Mouse (Mus musculus) spleen, adult 18-20 months (tissue): Measurements from ENCODE around the gene Cacna1e.

ENCODE experiments used
- DNase-seq, 2 experiments: peaks; one replicate each; pipeline ENCODE4 v3.0.0; 2022; ENCODE audit warnings: mixed read lengths in 2 of 2

Gene Cacna1e

DNA sequence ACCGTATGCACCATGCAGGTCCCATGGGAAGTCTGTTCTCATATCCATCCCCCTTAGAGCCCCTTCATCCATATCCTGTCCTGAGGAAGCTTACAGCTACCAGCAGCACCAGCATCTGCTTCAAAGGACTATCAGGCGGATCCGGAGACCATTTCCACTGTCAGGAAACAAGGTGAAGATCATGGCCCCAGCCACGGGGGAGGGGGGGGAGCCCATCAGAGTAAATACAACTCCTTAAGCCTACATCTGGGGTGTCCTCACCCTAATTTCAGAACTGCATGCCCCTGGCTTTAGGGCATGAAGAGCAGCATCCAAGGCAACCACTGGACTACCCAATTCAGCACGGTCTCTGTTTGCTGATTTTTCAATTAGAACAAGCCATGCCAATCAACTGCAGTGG lies 47.8 kb downstream of the Cacna1e start:
- DNase-seq, result no peak

DNA sequence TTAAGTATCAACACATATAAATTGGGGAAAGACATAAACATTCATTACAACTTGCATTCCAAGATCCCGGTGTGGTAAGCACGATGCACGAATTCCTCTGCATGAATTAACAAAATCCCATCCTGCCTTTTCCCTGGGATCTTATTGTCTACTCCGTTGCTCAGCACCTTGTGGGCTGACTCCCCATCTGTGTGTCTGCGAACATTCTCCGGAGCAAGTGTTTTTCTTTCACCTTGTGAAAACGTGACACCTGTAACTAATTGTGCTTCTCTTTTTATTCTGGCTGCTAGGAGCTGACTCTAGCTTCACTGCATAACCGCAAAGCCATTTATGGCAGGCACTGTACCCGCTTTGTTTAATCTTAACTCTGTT lies 52.1 kb downstream of the Cacna1e start:
- DNase-seq, result no peak

DNA sequence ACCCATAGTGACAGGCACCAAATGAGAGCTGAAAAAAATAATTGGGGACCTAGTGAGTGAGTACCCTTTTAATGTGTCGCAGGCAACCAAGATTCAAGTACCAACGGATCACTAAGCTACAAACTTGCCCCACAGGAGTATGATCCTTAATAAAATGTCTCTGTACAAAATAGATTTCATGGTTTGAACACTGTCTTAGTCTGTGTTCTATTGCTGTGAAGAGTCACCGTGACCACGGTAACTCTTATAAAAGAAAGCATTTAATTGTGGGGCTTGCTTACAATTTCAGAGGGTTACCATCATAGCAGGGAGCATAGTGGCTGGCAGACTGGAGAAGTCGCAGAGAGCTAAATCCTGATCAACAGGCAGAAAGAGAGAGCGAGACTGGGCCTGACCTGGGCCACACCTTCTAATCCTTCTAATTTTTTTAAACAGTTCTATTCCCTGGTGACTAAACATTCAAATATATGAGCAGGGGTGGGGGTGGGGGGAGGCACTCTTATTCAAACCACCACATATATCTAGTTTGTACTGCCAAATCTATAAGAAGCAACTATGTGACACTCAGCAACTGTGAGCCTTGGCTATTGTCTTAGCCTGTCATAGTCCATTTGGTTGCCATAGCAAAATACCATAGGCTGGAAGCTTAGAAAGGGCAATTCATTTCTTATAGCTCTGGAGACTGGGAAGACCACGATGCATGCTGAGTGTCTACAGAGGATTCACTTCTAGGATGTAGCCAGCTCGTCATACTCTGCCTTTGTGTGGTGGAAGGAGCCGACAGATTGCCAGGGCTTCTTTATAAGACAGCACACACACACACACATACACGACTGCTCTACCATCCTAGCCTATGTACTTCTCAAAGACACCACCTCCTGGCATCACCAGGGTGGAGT lies 52.8 kb downstream of the Cacna1e start:
- no peak for DNase-seq

DNA sequence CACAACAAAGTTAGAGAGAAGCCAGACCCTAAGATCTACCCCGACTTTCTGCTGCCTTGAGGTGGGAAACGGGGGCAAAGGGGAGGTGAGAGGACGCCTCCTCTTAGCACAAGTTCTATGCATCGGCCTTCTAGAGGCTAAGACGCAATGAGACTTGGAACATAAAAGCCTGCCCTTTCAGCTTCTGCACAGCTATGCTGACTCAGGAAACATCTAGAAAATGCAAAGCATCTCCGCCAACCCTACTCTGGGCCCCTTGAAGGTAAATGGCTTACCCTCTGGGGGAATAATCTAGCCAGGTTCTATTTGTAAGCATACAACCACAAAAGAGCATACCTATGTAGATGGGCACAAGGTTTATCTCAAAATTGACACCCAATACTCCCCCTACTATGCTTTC lies 54.2 kb downstream of the Cacna1e start:
- no peak for DNase-seq

DNA sequence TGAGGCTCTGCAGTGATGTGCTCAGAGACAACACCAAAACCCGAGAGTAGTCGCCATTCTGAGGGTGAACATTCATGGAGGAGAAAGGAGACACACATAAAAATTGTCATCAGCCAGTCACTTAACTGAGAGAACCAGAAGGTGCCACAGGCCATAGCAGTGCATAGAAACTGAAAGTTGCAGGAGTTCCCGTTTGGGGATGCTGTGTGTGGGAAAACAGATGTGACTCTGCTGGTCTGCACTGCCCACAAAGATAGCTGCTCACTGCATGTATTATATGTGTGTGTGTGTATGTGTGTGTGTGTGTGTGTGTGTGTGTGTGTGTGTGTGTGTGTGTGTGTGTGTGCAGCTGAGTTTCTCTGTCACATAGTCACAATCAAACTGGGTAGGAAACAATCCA lies 61.2 kb downstream of the Cacna1e start:
- DNase-seq, result no peak

DNA sequence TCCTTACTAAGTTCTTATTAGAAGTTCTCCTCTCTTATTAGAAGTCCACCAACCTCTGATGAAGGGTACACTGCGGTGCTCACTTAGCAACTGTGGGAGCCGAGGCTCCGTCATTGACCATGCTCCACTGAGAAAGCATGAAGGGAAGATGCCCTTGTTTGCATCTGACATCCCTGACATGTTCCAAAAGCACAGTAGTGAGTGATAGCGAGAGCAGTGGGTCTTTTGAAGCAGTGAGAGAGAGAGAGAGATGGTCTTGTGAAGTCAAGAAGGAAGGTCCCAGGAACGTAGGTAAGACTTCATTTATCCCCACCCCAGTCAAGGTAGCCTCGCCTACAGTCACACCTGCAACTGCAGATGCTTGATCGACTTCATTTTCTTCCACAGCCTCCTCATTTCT lies 63.9 kb downstream of the Cacna1e start:
- no peak for DNase-seq

DNA sequence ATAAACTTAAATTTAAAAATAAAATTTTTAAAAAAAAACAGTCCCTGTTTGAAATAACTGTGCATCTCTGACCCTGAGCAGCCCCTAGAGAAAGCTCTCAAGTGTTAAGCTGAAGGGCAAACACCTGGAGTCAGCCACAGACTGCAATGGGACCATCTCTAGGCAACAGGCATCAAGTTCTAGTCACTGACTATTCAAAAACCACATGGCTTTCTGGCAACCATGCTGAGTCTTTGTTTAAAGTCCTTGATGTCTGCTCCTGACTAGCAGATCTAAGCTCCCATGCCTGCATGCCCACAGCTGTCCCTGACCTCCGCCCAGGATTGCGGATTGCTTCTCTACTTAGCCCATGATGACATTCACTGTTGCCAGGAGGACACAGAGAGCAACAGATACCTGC lies 64.3 kb downstream of the Cacna1e start:
- DNase-seq, result no peak

DNA sequence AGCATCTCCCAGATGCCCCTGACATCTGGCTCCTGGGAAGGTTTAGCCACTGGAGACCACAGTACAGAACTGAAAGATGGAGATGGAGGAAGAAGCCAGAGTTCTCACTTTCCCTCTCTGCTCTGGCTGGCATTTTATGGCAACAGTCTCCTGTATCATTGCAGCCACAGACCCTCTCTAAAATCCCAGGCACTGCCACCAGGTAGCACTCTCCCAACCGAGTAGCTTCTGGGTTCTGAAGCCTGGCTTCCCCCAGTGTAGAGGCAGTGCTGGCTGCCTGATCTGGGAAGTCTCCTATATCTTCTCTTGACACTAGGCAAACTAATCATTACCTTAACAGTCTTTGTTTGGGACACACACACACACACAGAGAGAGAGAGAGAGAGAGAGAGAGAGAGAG lies 65.6 kb downstream of the Cacna1e start:
- no peak for DNase-seq

DNA sequence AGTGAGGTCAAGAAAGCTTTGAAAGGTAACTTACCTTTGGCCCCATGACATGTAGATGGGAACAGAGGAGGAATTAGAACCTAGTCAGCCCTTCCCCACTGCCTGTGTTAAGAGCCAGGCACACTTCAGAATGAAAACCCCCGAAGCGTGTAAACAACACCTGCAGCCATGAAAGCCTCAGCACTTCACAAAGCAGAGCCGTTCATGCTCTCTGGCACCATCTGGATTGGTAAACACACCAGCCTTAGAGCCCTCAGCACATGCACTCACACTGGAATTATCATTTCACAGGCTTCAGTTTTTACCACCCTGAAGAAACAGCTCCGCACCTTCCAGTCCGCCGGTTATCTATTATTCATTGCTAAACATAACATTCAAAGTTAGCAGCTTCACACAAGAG lies 67.5 kb downstream of the Cacna1e start:
- DNase-seq, result no peak

DNA sequence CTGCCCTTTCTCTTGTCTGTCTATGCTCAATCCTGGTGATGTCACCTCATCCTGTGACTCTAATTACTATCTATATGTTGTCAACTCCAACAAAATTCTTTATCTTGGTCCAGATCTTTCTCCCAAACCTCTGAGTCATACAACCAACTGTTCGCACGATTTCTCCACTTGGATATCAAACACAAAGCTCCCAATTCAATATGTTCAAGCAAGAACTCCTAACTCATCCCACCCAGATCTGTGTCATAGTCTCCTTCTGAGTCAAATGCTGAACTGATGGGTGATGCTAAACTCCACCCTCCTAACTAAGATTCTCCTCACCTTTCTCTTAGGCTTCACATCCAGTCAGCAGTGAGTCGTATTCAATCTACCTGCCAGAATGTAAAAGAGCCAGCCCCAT lies 68.0 kb downstream of the Cacna1e start:
- no peak for DNase-seq

DNA sequence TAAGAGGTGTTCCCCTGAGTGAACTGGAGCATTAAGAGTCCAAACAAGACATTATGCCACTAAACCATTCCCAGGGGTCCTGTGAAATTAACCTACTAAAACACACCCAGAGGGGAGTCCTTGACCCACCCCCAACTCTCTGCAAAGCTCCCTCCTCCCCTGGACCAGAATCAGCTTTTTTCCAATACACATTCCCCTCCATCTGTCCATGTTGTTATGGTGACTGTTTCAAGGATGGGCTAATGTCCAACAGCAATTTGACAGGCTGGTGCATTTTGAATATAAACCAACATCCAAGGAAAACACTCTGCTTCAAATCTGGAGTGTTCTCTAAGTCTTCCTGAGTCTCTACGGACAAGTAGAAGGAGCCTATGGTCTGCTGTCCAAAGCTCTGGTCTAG lies 78.6 kb downstream of the Cacna1e start:
- no peak for DNase-seq

DNA sequence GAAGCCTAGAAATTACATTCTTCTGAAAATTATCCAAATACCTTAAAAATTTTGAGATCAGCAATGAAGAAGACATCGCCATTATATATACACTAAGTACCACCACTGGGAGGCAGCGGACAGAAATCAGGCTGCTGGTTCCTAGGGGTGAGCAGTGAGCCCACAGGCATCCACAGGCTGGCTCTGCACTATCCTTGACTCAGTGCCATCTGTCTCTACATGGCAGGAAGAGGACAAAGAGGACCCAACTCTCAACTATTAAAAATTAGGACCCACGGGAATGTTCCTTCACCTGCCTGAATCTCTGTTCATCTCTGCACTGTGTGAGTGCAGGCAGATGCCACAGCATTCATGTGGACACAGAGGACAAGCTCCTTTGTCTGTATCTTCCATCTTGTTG lies 79.3 kb downstream of the Cacna1e start:
- no peak for DNase-seq

DNA sequence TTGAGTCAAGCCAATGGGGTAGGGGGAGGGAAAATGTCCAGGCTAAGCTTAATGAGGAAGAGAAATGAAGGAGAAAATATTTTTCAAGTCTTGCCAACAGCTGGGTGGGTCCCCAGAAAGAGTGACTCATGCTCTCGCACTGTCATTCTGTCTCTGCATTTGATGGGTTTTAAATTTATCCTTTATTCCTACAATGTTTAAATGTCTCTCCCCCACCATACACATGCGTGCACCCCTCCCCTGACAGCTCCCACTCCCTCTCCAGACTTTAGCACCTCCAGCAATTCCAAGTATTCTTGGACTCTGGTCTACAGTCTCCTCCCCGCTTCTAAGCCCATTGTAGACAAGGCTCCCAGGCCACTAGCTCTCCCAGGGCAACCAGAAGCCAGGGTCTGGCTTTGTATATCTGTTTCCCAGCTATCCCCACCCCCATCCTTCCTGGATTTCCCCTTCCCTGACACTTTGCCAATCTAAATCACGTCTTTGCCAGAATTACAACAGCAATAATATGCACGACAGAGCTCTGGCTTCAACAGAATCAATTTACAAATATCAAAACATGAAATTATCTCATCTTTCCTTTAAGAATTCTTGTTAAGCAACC lies 81.9 kb downstream of the Cacna1e start:
- no peak for DNase-seq

DNA sequence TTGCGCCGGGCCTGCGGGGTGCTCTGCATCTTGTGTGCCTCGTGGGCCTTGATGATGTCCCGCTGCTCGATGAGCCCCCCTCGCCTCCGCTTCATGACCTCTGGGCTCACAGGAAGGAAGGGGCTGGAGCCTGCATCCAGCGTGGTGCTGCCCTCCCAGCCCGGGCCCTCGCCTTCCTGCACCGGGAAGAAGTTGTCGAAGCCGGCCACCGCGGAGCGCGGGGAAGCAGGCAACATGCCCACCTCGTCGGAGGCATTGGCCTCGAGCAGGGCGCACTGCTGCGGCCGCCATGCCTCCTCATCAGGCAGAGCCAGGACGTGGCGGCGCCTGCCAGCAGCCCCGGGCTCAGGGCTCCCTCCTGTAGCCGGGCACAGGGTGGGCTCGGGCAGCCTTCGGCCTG lies 85.0 kb downstream of the Cacna1e start:
- DNase-seq, result no peak

DNA sequence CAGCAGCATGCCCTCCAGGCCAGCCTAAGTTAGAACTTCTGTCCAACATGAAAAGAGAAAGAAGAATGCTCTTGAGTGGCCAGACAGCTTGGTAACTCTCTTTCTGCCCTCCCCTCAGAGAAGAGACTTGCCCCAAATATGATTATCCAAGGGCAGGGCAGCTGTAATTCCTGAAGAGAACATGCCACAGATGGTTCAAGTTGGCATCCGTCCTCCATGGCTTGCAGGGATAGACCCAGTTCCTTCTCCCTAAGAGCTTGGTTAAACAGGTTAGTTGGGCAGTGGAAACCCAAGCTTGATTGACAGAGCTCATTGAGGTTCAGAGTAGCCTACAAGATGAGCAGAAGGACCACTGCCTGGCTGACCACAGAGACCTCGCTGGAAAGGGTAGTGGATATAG lies 85.5 kb downstream of the Cacna1e start:
- DNase-seq, result no peak

DNA sequence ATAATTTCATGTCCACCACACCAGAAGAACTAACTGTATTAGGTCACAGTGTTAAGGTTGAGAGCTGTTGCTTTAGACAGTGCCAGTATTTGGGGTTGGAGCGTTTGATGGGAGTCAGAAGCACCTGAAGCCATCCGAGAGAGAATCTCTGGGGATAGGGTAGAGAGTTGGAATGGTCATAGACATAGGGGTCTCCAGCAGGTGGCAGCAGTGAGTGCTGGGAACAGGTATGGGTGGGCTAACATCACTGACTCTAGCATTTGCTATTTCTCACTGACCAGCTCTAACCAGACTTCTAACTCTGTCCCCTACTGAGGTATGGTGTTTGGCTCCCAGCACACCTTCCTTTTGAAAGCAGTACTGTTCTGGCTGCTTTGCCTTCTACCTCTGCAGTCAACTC lies 87.6 kb downstream of the Cacna1e start:
- peak; percentile 35 to 71 for DNase-seq

DNA sequence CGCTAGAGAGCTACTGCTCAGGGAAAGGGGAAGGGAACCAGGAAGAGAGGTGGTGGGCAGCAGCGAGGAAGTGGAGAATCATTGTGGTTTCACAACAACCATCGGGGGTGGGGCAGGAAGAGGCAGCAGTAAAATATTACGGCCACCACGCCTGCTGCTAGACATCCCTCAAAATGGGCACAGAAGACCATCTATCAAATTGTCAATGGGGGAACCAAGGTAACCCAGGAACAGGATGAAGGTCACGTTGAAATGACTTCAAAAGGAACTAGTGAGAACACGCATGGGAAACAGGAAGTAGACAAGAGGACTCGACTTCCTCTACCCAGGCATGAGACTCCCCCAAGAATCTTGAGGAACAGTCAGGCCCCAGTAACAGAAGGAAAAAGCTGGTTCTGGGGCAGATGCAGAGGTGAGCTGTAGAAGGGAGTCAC lies 89.8 kb downstream of the Cacna1e start:
- peak; percentile 31 to 46 for DNase-seq

DNA sequence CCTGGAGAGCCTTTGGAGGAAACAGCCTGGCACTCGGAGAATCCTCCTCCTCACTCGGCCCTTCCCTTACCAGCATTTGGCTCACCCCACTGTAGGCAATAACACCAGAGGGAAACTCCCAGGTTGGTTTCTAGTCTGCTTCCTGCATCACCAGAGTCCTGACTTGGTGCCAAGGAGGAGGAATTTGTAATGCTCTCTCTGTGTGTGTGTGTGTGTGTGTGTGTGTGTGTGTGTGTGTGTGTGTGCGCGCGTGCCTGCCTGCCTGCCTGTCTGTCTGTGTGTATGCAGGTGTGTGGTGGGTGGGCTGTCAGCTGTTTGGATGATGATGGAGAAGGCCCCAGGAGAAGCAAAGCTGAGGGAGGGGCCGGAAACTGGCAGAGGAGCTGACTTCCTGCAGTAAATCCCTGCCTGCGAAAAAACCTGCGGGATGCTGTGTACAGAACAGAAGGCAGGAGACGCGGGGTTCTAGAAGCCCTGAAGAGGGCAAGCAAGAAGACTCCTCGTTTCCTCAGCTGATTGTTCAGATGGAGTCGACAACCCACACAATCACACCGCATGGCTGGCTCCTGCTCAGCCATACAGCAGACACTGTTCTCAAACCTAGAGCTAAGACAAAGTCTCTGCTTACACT lies 92.6 kb downstream of the Cacna1e start:
- DNase-seq, result no peak

DNA sequence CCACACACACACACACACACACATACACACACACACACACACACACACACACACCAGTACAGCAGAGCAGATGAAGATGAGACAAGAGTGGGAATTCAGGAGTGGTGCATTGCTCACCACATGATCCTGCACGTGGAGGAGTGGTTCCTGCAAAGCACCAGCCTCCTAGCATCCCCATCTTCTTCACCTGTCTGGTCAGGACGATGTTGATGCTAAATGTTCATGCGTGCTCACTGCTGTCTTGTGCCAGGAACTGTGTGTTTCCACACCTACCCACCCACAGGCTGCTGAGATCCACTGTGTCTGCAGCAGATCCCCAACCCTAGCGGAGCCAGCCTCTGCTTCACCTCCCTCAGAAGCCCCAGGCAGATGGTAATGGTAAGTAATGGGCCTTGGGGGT lies 95.8 kb downstream of the Cacna1e start:
- no peak for DNase-seq

DNA sequence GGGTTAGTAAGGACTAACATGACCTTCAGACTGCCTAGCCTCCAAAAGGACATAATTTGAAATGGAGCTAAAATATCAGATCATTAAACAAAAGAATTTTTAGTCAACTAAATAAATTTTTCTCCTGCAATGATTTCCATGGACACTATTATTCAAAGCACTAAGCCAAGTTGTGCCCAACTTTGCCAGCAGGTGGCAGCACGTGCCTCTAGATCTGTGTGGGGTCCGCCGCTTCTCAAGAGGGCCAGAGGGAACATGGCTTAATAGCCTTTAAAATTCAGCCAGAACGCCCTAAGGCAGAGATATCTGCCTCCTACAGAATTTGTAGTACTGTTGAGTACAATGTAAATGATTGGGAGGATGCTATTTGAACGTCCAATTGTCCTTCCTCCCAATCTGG lies 96.2 kb downstream of the Cacna1e start:
- DNase-seq, result peak; percentile 49 to 76

DNA sequence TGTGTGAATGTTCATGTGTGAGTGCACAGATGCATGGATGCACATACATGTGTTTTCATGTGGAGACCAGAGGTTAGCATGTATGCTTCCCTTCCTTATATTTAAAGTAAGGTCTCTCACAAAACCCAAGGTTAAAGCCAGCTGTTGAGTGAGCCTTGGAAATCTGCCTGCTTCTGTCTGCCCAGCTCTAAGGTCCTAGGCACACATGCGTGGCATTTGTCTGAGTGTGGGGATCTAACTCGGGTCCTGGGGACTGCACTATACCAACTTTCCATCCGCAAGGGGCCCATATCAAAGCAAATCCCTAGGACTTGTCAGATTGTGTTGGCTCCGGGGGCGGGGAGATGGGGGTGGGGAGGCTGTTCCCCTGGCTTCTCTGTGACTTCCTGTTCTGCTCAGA lies 96.9 kb downstream of the Cacna1e start:
- no peak for DNase-seq

DNA sequence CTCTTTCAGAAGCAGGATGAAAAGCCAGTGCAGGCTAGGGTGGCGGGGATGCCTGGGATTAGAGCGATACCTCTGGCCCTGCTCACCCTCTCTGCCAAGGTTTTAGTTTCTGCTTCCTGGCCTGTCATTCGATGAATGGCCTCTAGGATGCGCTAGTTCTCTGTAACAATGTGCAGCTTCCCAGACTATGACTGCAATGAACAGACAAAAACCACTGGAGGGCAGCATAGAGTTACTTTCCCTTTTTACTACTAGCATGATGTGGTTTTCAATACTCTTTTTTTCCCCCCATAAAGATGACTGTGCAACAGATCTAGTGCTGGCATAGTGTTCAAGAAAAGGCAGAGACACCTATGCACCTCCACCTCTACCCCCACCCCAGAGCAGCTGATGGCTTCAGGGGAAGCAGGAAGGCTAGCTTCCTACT lies 98.0 kb downstream of the Cacna1e start:
- peak; percentile 54 to 76 for DNase-seq

DNA sequence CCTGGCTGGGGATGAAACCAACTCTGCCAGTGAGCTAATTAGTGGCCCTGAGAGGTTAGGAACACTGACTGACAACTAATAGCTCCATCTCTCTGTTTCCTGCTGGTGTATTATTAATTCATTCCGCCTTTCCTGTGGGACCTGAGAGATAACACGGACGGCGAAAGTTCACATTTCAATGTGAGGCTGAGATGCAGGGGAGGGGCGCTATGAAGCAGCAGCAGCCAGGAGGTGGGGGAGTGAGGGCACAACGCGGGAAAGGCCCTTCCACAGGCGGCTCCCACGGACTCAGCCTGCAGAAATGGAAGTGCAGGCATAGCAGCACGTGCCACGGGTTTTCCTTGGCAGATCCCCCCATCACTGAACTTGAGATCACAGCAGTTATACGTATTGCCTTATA lies 99.4 kb downstream of the Cacna1e start:
- DNase-seq, result no peak

DNA sequence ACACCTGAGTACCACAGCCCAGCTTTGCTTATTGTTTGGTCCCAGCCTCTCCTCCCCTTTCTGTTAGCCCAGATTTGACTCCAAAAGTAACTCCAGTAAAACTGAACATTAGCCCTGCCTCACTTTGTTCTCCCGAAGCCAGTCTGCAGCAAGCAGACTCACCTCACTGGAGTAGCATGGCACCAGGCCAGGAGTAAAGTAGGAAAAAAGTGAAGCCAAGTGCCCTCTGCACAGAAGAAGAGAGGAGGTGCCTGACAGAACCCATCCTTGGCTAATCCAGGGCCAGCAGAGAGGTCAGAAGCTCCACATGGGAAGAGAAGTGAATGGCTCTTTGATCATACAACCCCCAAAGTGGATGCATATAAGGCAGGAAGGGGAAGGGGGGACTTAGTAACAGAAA lies 100.8 kb downstream of the Cacna1e start:
- DNase-seq, result no peak
